Mouse (Mus musculus) erythroblast, embryonic 14.5 days (primary cell): ENCODE data around the gene Crtc1.

Experiments
- GATA1 ChIP-seq: IDR thresholded peaks from 2 replicates; pipeline ENCODE4 v1.6.1; 2012; ENCODE audit warnings: low read length, inconsistent platforms, mixed read lengths
- TAL1 ChIP-seq: IDR thresholded peaks from 3 replicates; pipeline ENCODE4 v1.6.1; 2012; ENCODE audit warnings: low read length, inconsistent platforms, mixed read lengths

DNA sequence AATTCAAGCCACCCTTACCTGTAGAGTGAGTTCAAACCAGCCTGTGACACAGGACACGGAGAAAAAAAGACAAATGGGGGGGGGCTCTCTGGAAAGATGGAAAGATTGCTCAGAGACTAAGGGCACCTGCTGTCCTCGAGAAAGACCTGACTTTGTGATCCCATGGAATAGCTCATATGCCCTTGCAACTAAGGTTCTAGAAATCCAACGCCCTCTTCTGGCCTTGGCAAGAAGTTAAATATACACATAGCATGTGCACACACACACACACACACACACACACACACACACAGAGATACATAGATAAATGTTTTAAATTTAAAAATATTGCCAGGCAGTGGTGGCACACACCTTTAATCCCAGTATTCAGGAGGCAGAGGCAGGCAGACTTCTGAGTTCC lies 867 bp upstream of the Crtc1 start:
- no peak for TF ChIP-seq GATA1
- TF ChIP-seq TAL1 = no peak
